In genomic region chr4:56743363-56744195, GRCm38 (mm10) we compare ENCODE assay signal across 14 mouse cellular contexts.
DNase-seq lines count a peak whose midpoint lies in the region.
"Had no signal": no experiment of that assay in that cellular context is flagged by ENCODE, and none has a peak within 500 bp of the region (broad histone marks: within the 10 kb centered on the region; RNA-seq: fewer than 3 reads in every experiment).

TSS of gene Actl7a (plus strand) at chr4:56743413.

- DNase-seq in right cerebral cortex, postnatal 10 days (ENCODE audit: low spot score in 2 of 2): peak; percentile 18 to 23
- no peak for DNase-seq in right cerebral cortex, postnatal 36 days (ENCODE audit: low spot score in 2 of 2)
- DNase-seq in adipocyte (ENCODE audit: low spot score): peak; percentile 15
- peak; percentile 35 for DNase-seq in testis, postnatal 10 days (ENCODE audit: low spot score)
- no peak for DNase-seq in cerebellum, postnatal 14 days
- DNase-seq: adrenal gland, adult 8-10 months; adrenal gland, postnatal 14 days; adrenal gland, postnatal 36 days; cerebellum, adult 11-12 months; cerebellum, adult 2 months; cerebellum, adult 9-10 months; cerebellum, postnatal 10 days; cerebellum, postnatal 36 days; embryo, embryonic 11 days had no signal

Comparison
In these comparisons a context has a peak if more than half of its experiments do, and no peak if none do; other contexts are left out.
1. DNase-seq: peak in right cerebral cortex, postnatal 10 days (2 of 2), adipocyte (single experiment) and testis, postnatal 10 days (single experiment); none in right cerebral cortex, postnatal 36 days (0 of 2) and cerebellum, postnatal 14 days (0 of 2).